Mouse (Mus musculus) erythroblast, embryonic 14.5 days (primary cell): ENCODE data around the gene Aqp11.

Experiments
- GATA1 ChIP-seq: IDR thresholded peaks from 2 replicates; pipeline ENCODE4 v1.6.1; 2012; ENCODE audit warnings: low read length, inconsistent platforms, mixed read lengths
- TAL1 ChIP-seq: IDR thresholded peaks from 3 replicates; pipeline ENCODE4 v1.6.1; 2012; ENCODE audit warnings: low read length, inconsistent platforms, mixed read lengths

DNA sequence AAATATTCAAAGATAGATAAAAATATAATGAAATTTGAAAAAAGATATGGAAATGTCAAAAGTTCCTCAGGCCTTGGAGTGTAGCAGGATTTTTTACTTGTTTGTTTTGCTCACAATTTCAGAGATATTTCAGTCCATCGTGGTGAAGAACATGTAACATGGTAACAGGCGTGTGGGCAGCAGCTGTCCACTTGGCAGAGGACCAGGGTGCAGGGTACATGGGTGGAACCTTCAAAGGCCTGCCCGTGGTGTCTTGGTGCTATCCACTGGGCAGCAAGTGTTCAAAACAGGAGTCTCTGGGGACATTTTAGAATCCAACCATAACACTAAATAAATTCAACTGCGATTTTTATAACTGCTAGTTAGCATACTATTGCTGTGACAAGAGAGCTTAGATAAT is 31.0 kb downstream of the Aqp11 start:
- no peak for TF ChIP-seq TAL1
- TF ChIP-seq GATA1 = no peak
